Mouse (Mus musculus): ENCODE measurements at regions not wholly inside any gene's neighbourhood (a gene's known extent, or its start where the extent isn't known, plus 50 kb on each side); places are given as distances from the start of the nearest gene placed in this dataset.

DNA sequence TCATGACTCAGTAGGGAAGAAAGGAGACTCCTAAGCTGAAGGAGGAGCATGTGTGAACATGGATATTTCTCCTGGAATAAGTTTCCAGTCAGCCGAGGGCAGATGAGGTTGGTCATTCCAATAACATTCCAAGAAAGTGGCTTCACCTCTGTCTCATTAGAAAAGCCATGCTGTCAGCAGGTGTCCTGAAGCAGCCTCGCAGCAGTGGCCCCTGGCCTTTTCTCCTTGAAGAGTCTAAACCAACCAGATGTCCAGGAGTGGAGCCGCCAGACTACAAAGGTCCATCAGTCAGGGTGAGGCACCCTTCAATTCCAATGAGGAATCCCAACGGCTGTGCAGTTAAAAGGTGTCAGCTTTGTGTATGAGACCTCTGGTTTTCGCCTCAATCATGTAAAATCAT lies 197.2 kb upstream of the Klf3 start:
- Histone ChIP-seq H3K4me3 (replicated peaks) (no peak overlapping the region), H3K9me3 (replicated peaks) (no peaks in the 10 kb centered on the region), H3K4me1 (peaks cover 36% of the 10 kb centered on the region), H3K27me3 (no peaks in the 10 kb centered on the region), H3K27ac (no peak overlapping the region), H3K36me3 (no peaks in the 10 kb centered on the region), H3K9ac (no peak overlapping the region), H3K4me2 (no peak overlapping the region)
- ATAC-seq (replicated peaks; ENCODE audit: low FRiP score), result no peak
- 67% methylated on average over 5 of the region's 5 CpGs for WGBS

DNA sequence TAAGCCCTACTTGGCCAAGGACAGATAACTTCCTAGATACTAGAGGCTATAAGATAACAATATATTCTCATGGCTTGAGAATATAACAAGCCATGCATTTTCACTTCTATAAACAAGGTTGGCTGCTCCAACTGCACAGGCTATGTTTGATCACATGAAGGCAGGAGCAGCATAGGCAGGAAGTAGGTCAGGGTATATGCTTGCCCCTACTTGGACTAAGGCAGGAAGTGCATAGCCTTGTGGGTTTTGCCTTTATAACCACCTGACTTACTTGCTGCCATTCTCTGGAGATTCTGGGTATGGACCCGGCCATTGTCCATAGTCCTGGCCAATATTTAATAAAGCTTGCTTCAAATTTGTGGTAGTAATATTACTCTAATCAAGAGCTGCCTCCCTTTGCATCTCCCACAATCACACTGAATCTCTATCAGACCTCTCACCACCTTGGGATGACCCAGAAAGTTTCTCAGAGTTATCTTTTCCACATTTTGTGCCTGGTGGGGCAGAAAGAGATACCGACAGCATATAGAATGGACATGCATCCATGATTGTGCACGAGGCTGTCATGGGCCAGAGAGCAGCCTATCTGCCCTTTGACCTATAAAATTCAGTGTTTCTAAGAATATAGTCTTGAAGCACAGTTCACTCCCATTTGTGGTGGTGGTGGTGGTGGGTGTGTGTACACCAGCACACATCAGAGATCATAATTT lies 193.7 kb upstream of the Klf3 start:
- Histone ChIP-seq H3K4me1 (peaks cover 19% of the 10 kb centered on the region), H3K27ac (peak overlapping the region; percentile 91), H3K36me3 (no peaks in the 10 kb centered on the region), H3K27me3 (no peaks in the 10 kb centered on the region), H3K4me3 (replicated peaks) (no peak overlapping the region), H3K4me2 (no peak overlapping the region), H3K9me3 (replicated peaks) (no peaks in the 10 kb centered on the region), H3K9ac (no peak overlapping the region)
- no peak for ATAC-seq (replicated peaks; ENCODE audit: low FRiP score)
- 72% methylated on average over 3 of the region's 3 CpGs for WGBS

- H3K9me3 ChIP-seq (replicated peaks), result no peaks in the 10 kb centered on the region
- no peak overlapping the region for H3K4me3 ChIP-seq (replicated peaks)
- peaks cover 19% of the 10 kb centered on the region for H3K4me1 ChIP-seq
- peak; percentile 50 for ATAC-seq (replicated peaks; ENCODE audit: low FRiP score)
- H3K27ac ChIP-seq, result peak overlapping the region; percentile 91
- H3K9ac ChIP-seq, result no peak overlapping the region
- no peaks in the 10 kb centered on the region for H3K27me3 ChIP-seq
- WGBS, result 15% methylated on average over 3 of the region's 3 CpGs
- H3K36me3 ChIP-seq, result no peaks in the 10 kb centered on the region
- H3K4me2 ChIP-seq, result peak overlapping the region; percentile 19; the same call in 1 of the 2 replicates
Measured at GRCm38 (mm10) chr5:64610146-64610545, 193.0 kb upstream of the Klf3 start.

- ATAC-seq (replicated peaks; ENCODE audit: low FRiP score), result peak; percentile 96
- Histone ChIP-seq H3K4me2 (peak overlapping the region; percentile 19; the same call in 1 of the 2 replicates), H3K4me1 (peaks cover 19% of the 10 kb centered on the region), H3K9ac (no peak overlapping the region), H3K9me3 (replicated peaks) (no peaks in the 10 kb centered on the region), H3K27me3 (no peaks in the 10 kb centered on the region), H3K27ac (peak overlapping the region; percentile 91), H3K4me3 (replicated peaks) (no peak overlapping the region), H3K36me3 (no peaks in the 10 kb centered on the region)
- 16% methylated on average over 12 of the region's 13 CpGs for WGBS
Measured at GRCm38 (mm10) chr5:64610562-64611405, 192.4 kb upstream of the Klf3 start.

DNA sequence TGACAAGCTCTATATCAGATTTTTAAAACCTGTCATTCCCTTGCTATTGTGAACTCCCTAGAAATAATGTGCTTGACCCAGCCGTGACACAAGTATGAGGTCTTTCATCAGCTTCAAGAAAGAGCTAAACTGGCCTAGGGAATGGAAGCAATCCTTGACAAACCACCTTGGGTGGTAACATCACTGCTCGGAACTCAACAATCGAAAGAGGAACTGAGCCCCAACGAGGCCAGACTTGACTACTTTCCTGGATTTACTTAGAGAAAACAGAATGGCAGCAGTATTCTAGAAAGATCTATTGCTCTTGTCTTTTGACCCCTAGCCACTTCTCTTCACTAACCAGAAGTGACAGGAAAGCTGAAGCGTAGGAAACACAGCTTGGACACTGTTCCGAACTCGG lies 191.2 kb upstream of the Klf3 start:
- Histone ChIP-seq H3K27me3 (no peaks in the 10 kb centered on the region), H3K9me3 (replicated peaks) (no peaks in the 10 kb centered on the region), H3K36me3 (no peaks in the 10 kb centered on the region), H3K4me1 (peaks cover 19% of the 10 kb centered on the region), H3K9ac (no peak overlapping the region), H3K27ac (no peak overlapping the region), H3K4me3 (replicated peaks) (no peak overlapping the region), H3K4me2 (no peak overlapping the region)
- ATAC-seq (replicated peaks; ENCODE audit: low FRiP score), result no peak
- whole genome bisulfite sequencing, result 67% methylated on average over 7 of the region's 7 CpGs

DNA sequence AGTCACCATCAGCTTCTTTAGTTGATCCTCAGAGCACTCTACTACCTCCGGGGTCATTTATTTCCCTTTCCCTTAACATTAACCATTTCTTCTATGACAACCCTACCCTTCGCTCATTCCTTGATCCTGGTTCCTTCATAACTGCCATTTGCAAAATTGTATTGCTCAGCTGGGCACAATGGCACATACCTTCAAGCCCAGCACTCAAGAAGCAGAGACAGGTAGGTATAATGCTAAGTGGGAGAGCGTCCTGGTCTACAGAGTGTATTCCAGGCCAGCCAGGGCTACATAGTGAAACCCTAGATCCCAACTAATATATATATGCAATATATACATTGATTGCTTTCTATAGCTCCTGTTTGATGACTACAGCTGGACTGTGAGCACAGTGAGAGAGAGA lies 189.5 kb upstream of the Klf3 start:
- peaks cover 27% of the 10 kb centered on the region for H3K4me1 ChIP-seq
- no peak for ATAC-seq (replicated peaks; ENCODE audit: low FRiP score)
- H3K36me3 ChIP-seq, result no peaks in the 10 kb centered on the region
- H3K9ac ChIP-seq, result no peak overlapping the region
- H3K9me3 ChIP-seq (replicated peaks), result no peaks in the 10 kb centered on the region
- H3K27me3 ChIP-seq, result no peaks in the 10 kb centered on the region
- H3K4me2 ChIP-seq, result no peak overlapping the region
- 95% methylated on average over 3 of the region's 3 CpGs for WGBS
- H3K4me3 ChIP-seq (replicated peaks), result no peak overlapping the region
- H3K27ac ChIP-seq, result no peak overlapping the region

DNA sequence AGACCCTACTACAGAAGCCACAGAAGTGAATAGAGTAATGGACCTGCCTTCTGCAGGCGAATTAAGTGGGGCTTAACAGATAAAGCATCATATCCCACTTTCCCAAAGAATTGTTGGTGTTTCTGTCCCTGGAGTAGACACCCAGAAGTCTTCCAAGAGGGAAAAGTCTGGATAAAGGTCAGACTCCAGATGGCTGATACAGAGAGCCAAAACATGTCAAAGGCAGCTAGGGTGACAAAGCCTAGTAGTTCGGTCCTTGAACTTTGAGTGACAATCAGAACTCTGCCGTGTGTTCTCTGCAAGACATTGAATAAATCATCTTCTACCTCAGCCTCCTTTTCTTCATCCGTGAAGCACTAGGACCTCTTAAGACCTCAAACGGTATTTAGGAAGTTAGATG lies 185.1 kb upstream of the Klf3 start:
- Histone ChIP-seq H3K9me3 (replicated peaks) (no peaks in the 10 kb centered on the region), H3K27ac (0 out of 2 replicates have a peak overlapping the region, but pooled peaks have one; percentile 72), H3K27me3 (no peaks in the 10 kb centered on the region), H3K4me2 (no peak overlapping the region), H3K9ac (no peak overlapping the region), H3K36me3 (no peaks in the 10 kb centered on the region), H3K4me1 (peaks cover 28% of the 10 kb centered on the region), H3K4me3 (replicated peaks) (no peak overlapping the region)
- no peak for ATAC-seq (replicated peaks; ENCODE audit: low FRiP score)
- 52% methylated on average over 5 of the region's 5 CpGs for WGBS

DNA sequence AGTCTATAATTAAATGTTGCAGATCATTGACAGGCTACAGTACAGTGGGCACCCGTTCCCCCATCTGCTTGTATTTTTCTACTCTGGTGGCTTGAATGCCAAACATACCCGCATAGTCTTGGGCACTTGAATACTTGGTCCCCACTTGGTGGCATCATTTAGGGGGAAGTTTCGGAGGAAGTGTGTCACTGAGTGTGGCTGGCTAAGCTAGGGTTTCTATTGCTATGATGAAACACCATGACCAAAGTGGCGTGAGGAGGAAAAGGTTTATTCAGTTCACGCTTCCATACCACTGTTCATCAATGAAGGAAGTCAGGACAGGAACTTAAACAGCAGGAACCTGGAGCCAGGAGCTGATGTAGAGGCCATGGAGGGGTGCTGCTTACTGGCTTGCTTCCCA lies 183.4 kb upstream of the Klf3 start:
- ATAC-seq (replicated peaks; ENCODE audit: low FRiP score), result no peak
- Histone ChIP-seq H3K4me1 (peaks cover 43% of the 10 kb centered on the region), H3K27ac (peak overlapping the region; percentile 72; the same call in 1 of the 2 replicates), H3K36me3 (no peaks in the 10 kb centered on the region), H3K4me3 (replicated peaks) (no peak overlapping the region), H3K4me2 (no peak overlapping the region), H3K27me3 (no peaks in the 10 kb centered on the region), H3K9ac (no peak overlapping the region), H3K9me3 (replicated peaks) (no peaks in the 10 kb centered on the region)
- WGBS, result 78% methylated on average over 5 of the region's 5 CpGs

DNA sequence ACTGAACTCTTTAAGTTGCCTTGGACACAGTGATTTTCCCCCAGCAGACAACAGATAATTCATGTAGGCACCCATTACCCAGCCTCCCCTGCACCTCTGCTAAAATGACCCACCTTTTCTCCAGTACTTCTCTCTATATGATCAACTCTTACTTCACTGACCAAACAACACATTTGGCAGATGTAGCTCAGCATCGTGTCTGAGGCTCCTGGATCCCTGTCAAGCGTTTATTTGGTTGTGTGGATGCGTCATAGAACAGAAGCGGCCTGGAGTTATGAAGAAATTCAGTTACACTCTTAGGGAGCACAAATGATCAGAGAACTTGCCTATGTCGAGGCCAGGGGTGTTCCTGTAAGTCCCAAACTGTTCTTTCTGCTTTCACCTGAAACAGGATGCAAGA lies 182.5 kb upstream of the Klf3 start:
- 90% methylated on average over 5 of the region's 5 CpGs for WGBS
- no peak overlapping the region for H3K27ac ChIP-seq

GRCm38 (mm10) chr5:64621386-64621785 lies 181.8 kb upstream of the Klf3 start:
- Histone ChIP-seq H3K9ac (no peak overlapping the region), H3K27me3 (no peaks in the 10 kb centered on the region), H3K4me3 (replicated peaks) (no peak overlapping the region), H3K4me1 (peaks cover 57% of the 10 kb centered on the region), H3K4me2 (no peak overlapping the region), H3K36me3 (no peaks in the 10 kb centered on the region), H3K9me3 (replicated peaks) (no peaks in the 10 kb centered on the region), H3K27ac (no peak overlapping the region)
- ATAC-seq (replicated peaks; ENCODE audit: low FRiP score), result no peak
- WGBS, result 97% methylated on average over 1 of the region's 1 CpGs

More for the DNA sequence above, 182.5 kb upstream of the Klf3 start:
- Histone ChIP-seq H3K4me1 (peaks cover 52% of the 10 kb centered on the region), H3K36me3 (no peaks in the 10 kb centered on the region), H3K9me3 (replicated peaks) (no peaks in the 10 kb centered on the region), H3K27me3 (no peaks in the 10 kb centered on the region), H3K9ac (no peak overlapping the region), H3K4me2 (no peak overlapping the region), H3K4me3 (replicated peaks) (no peak overlapping the region)
- ATAC-seq (replicated peaks; ENCODE audit: low FRiP score), result no peak

GRCm38 (mm10) chr5:64623653-64624052 lies 179.5 kb upstream of the Klf3 start:
- H3K36me3 ChIP-seq, result no peaks in the 10 kb centered on the region
- peak; percentile 92 for ATAC-seq (replicated peaks; ENCODE audit: low FRiP score)
- H3K4me1 ChIP-seq, result peaks cover 54% of the 10 kb centered on the region
- no peaks in the 10 kb centered on the region for H3K9me3 ChIP-seq (replicated peaks)
- 38% methylated on average over 3 of the region's 3 CpGs for WGBS
- peak overlapping the region; percentile 91 for H3K27ac ChIP-seq
- H3K4me3 ChIP-seq (replicated peaks), result no peak overlapping the region
- H3K4me2 ChIP-seq, result 0 out of 2 replicates have a peak overlapping the region, but pooled peaks have one; percentile 17
- H3K27me3 ChIP-seq, result no peaks in the 10 kb centered on the region
- no peak overlapping the region for H3K9ac ChIP-seq

DNA sequence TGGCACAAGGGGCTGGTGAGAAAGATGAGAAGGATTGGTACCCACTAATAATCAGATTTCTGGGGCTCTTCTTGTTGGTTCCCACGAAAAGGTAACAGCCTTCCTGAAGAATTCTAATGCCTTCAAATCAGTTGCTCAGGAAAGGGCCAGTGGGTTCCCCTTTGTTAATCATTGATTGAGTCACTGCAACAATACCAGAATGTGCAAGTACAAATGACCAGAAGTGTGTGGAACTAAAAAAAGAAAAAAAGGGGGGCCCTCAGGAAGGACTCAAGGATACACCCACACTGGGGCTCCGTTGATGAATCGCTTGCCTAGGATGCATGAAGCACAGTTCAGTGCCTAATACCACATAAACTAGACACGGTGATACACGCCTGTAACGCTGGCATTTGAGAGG lies 179.0 kb upstream of the Klf3 start:
- Histone ChIP-seq H3K9me3 (replicated peaks) (no peaks in the 10 kb centered on the region), H3K27me3 (no peaks in the 10 kb centered on the region), H3K9ac (no peak overlapping the region), H3K36me3 (no peaks in the 10 kb centered on the region), H3K4me1 (peaks cover 49% of the 10 kb centered on the region), H3K27ac (peak overlapping the region; percentile 91), H3K4me3 (replicated peaks) (no peak overlapping the region), H3K4me2 (peak overlapping the region; percentile 17; the same call in 1 of the 2 replicates)
- peak; percentile 55 for ATAC-seq (replicated peaks; ENCODE audit: low FRiP score)
- WGBS, result 62% methylated on average over 6 of the region's 6 CpGs
